Comparison of ENCODE assay signal across 9 mouse cellular contexts in genomic region chr1:91405406-91406169, GRCm38 (mm10). TPM values are rescaled to one million over a fixed set of nuclear protein-coding genes. Genes with fewer than 3 reads are reported as not detected.
DNase-seq lines count a peak whose midpoint lies in the region; ATAC-seq and TF ChIP-seq lines count a peak whose summit lies in the region.
"Had no signal": no experiment of that assay in that cellular context is flagged by ENCODE, and none has a peak within 500 bp of the region (broad histone marks: within the 10 kb centered on the region; RNA-seq: fewer than 3 reads in every experiment).

No protein-coding gene starts in this region.

- H3K9me3 ChIP-seq in forebrain, postnatal 0 days (ENCODE audit: low read length), result no peaks in the 10 kb centered on the region
- H3K9me3 ChIP-seq in forebrain, embryonic 11.5 days (ENCODE audit: control insufficient read depth, low read length), result no peaks in the 10 kb centered on the region

- no peaks in the 10 kb centered on the region for H3K36me3 ChIP-seq in forebrain, postnatal 0 days (ENCODE audit: insufficient read depth)
- no peaks in the 10 kb centered on the region for H3K36me3 ChIP-seq in forebrain, embryonic 11.5 days (ENCODE audit: control insufficient read depth, insufficient read depth, low read length)
- H3K36me3 ChIP-seq in spleen, adult 2 months (ENCODE audit: control insufficient read depth, insufficient read depth, low read length), result no peaks in the 10 kb centered on the region
- H3K36me3 ChIP-seq in small intestine, adult 2 months (ENCODE audit: control insufficient read depth, insufficient read depth, low read length), result no peaks in the 10 kb centered on the region

- peak overlapping the region; percentile 13; the same call in 1 of the 2 replicates for H3K4me2 ChIP-seq in forebrain, postnatal 0 days (ENCODE audit: low read depth)
- H3K4me2 ChIP-seq in forebrain, embryonic 11.5 days (ENCODE audit: low read depth, low read length, severe bottlenecking), result no peak overlapping the region

- no peak overlapping the region for H3K4me3 ChIP-seq in forebrain, postnatal 0 days (ENCODE audit: low read depth, low read length)
- H3K4me3 ChIP-seq in forebrain, embryonic 11.5 days (ENCODE audit: low read depth, low read length), result no peak overlapping the region
- H3K4me3 ChIP-seq in spleen, adult 2 months (ENCODE audit: extremely low read depth, insufficient read depth, insufficient read length), result peak overlapping the region; percentile 49
- H3K4me3 ChIP-seq in small intestine, adult 2 months (ENCODE audit: low read depth, low read length), result peak overlapping the region; percentile 37

- ATAC-seq in forebrain, postnatal 0 days, result 0 out of 2 replicates have a peak, but pooled peaks have one; percentile 16
- no peak for ATAC-seq in forebrain, embryonic 11.5 days (replicated peaks; ENCODE audit: low FRiP score)

- H3K27me3 ChIP-seq in forebrain, postnatal 0 days (ENCODE audit: insufficient read depth, low read length), result no peaks in the 10 kb centered on the region
- no peaks in the 10 kb centered on the region; the same call in 1 of the 2 replicates for H3K27me3 ChIP-seq in forebrain, embryonic 11.5 days (ENCODE audit: control insufficient read depth, insufficient read depth, low read length)
- no peaks in the 10 kb centered on the region for H3K27me3 ChIP-seq in spleen, adult 2 months (ENCODE audit: control insufficient read depth, insufficient read depth, low read length)
- no peaks in the 10 kb centered on the region for H3K27me3 ChIP-seq in small intestine, adult 2 months (ENCODE audit: control insufficient read depth, insufficient read depth, low read length)

- TF ChIP-seq POLR2A in spleen, adult 2 months (IDR thresholded peaks at IDR 0.05; ENCODE audit: low read depth, low read length), result no peak
- no peak for TF ChIP-seq POLR2A in small intestine, adult 2 months (IDR thresholded peaks at IDR 0.05; ENCODE audit: low read depth, low read length)

- DNase-seq in forebrain, postnatal 0 days, result no peak
- DNase-seq in forebrain, embryonic 11.5 days (ENCODE audit: low spot score), result no peak
- no peak for DNase-seq in spleen, adult 2 months (ENCODE audit: low read depth in 1 of 2, low spot score in 2 of 2)
- DNase-seq in spleen, postnatal 14 days (ENCODE audit: low spot score in 2 of 2), result no peak
- peak; percentile 68 for DNase-seq in gastrocnemius, postnatal 14 days
- DNase-seq in frontal cortex, adult 2 months (ENCODE audit: extremely low spot score in 1 of 2, low spot score in 1 of 2), result no peak
- DNase-seq in right cerebral cortex, postnatal 25 days, result no peak
- DNase-seq: liver had no signal

- H3K4me1 ChIP-seq in forebrain, postnatal 0 days (ENCODE audit: insufficient read depth), result no peaks in the 10 kb centered on the region
- no peaks in the 10 kb centered on the region for H3K4me1 ChIP-seq in forebrain, embryonic 11.5 days (replicated peaks; ENCODE audit: control insufficient read depth, insufficient read depth, low read length)
- H3K4me1 ChIP-seq in spleen, adult 2 months (ENCODE audit: control insufficient read depth, insufficient read depth, insufficient read length), result no peaks in the 10 kb centered on the region; the same call in 1 of the 2 replicates
- H3K4me1 ChIP-seq in small intestine, adult 2 months (ENCODE audit: control insufficient read depth, insufficient read depth, insufficient read length, low read length), result no peaks in the 10 kb centered on the region

- no peak for TF ChIP-seq CTCF in forebrain, postnatal 0 days (IDR thresholded peaks at IDR 0.05; ENCODE audit: low read depth)
- TF ChIP-seq CTCF in spleen, adult 2 months (IDR thresholded peaks at IDR 0.05; ENCODE audit: extremely low read depth, insufficient read depth, insufficient read length, insufficient replicate concordance), result no peak
- TF ChIP-seq CTCF in small intestine, adult 2 months (IDR thresholded peaks at IDR 0.05; ENCODE audit: extremely low read depth, insufficient read length, insufficient replicate concordance, low read depth, low read length), result no peak

- H3K9ac ChIP-seq in forebrain, postnatal 0 days, result no peak overlapping the region
- H3K9ac ChIP-seq in forebrain, embryonic 11.5 days (ENCODE audit: low read length), result no peak overlapping the region

- intact Hi-C loops in gastrocnemius, postnatal 14 days (cut with DNase I; ENCODE audit: low total_unique reads), result no loop called here

- WGBS in forebrain, postnatal 0 days, result 51% methylated on average over 23 of the region's 23 CpGs
- WGBS in forebrain, embryonic 11.5 days, result 62% methylated on average over 23 of the region's 23 CpGs
- WGBS in spleen, adult 2 months, result 55% methylated on average over 23 of the region's 23 CpGs
- WGBS in small intestine, adult 2 months, result 47% methylated on average over 23 of the region's 23 CpGs

- H3K27ac ChIP-seq in forebrain, postnatal 0 days (ENCODE audit: low read depth, low read length), result no peak overlapping the region
- H3K27ac ChIP-seq in forebrain, embryonic 11.5 days (ENCODE audit: low read depth, low read length), result no peak overlapping the region
- no peak overlapping the region for H3K27ac ChIP-seq in spleen, adult 2 months (ENCODE audit: insufficient read depth, low read length)
- H3K27ac ChIP-seq in small intestine, adult 2 months (ENCODE audit: insufficient read depth, low read depth, low read length), result no peak overlapping the region

RNA-seq across cellular contexts. Expression of gene Ilkap, which starts 7.0 kb away (rescaled TPM):
- total RNA-seq in forebrain, postnatal 0 days (2014; rRNA removed), result 104 and 108 TPM in 2 replicates
- polyA plus RNA-seq in forebrain, postnatal 0 days (2015; fragmentation: Nextera tagmentation; extraction: Ambion mirVana), result 129 TPM in 2 replicates
- 161 and 166 TPM in 2 replicates for polyA plus RNA-seq in forebrain, embryonic 11.5 days (2014; fragmentation: Nextera tagmentation; extraction: Ambion mirVana)
- 43.9 and 46.7 TPM in 2 replicates for polyA plus RNA-seq in spleen, adult 2 months (2012; rRNA removed)
- 10 to 100 TPM; 32.1 to 33.4 TPM for total RNA-seq in gastrocnemius, postnatal 14 days (2021)
- polyA plus RNA-seq in small intestine, adult 2 months (2012; rRNA removed), result 17.9 and 34.6 TPM in 2 replicates
- polyA plus RNA-seq in frontal cortex, adult 2 months (2012; rRNA removed), result 92.2 and 97.3 TPM in 2 replicates

RNA-seq across cellular contexts. Expression of gene Hes6, which starts 8.2 kb away (rescaled TPM):
- total RNA-seq in forebrain, postnatal 0 days (2014; rRNA removed), result 133 and 154 TPM in 2 replicates
- polyA plus RNA-seq in forebrain, postnatal 0 days (2015; fragmentation: Nextera tagmentation; extraction: Ambion mirVana), result 154 and 177 TPM in 2 replicates
- polyA plus RNA-seq in forebrain, embryonic 11.5 days (2014; fragmentation: Nextera tagmentation; extraction: Ambion mirVana), result 258 and 260 TPM in 2 replicates
- 59.9 and 87.9 TPM in 2 replicates for polyA plus RNA-seq in spleen, adult 2 months (2012; rRNA removed)
- 10 to 100 TPM; 13.6 to 15.2 TPM for total RNA-seq in gastrocnemius, postnatal 14 days (2021)
- polyA plus RNA-seq in small intestine, adult 2 months (2012; rRNA removed), result 78.8 and 113 TPM in 2 replicates
- 20.7 and 25.9 TPM in 2 replicates for polyA plus RNA-seq in frontal cortex, adult 2 months (2012; rRNA removed)

RNA-seq across cellular contexts. Expression of gene Erfe, which starts 39.4 kb away (rescaled TPM):
- 0.31 and 0.33 TPM in 2 replicates for total RNA-seq in forebrain, postnatal 0 days (2014; rRNA removed)
- polyA plus RNA-seq in forebrain, postnatal 0 days (2015; fragmentation: Nextera tagmentation; extraction: Ambion mirVana), result 0.09 and 0.21 TPM in 2 replicates
- polyA plus RNA-seq in forebrain, embryonic 11.5 days (2014; fragmentation: Nextera tagmentation; extraction: Ambion mirVana), result 0.91 and 2.0 TPM in 2 replicates
- polyA plus RNA-seq in spleen, adult 2 months (2012; rRNA removed), result 0.51 and 1.3 TPM in 2 replicates
- total RNA-seq in gastrocnemius, postnatal 14 days (2021), result 1 to 10 TPM; 2.0 to 2.6 TPM
- 3.7 and 7.3 TPM in 2 replicates for polyA plus RNA-seq in small intestine, adult 2 months (2012; rRNA removed)
- polyA plus RNA-seq in frontal cortex, adult 2 months (2012; rRNA removed), result 0.72 and 1.4 TPM in 2 replicates

RNA-seq across cellular contexts. Expression of gene Per2, which starts 53.5 kb away (rescaled TPM):
- total RNA-seq in forebrain, postnatal 0 days (2014; rRNA removed), result 6.3 and 9.0 TPM in 2 replicates
- polyA plus RNA-seq in forebrain, postnatal 0 days (2015; fragmentation: Nextera tagmentation; extraction: Ambion mirVana), result 2.3 and 4.3 TPM in 2 replicates
- 2.7 and 3.6 TPM in 2 replicates for polyA plus RNA-seq in forebrain, embryonic 11.5 days (2014; fragmentation: Nextera tagmentation; extraction: Ambion mirVana)
- 3.7 and 5.0 TPM in 2 replicates for polyA plus RNA-seq in spleen, adult 2 months (2012; rRNA removed)
- total RNA-seq in gastrocnemius, postnatal 14 days (2021), result 1 to 10 TPM; 2.9 to 9.2 TPM
- 4.1 and 5.2 TPM in 2 replicates for polyA plus RNA-seq in small intestine, adult 2 months (2012; rRNA removed)
- 18.6 and 19.4 TPM in 2 replicates for polyA plus RNA-seq in frontal cortex, adult 2 months (2012; rRNA removed)

RNA-seq across cellular contexts. Expression of gene Klhl30, which starts 54.8 kb away (rescaled TPM):
- total RNA-seq in forebrain, postnatal 0 days (2014; rRNA removed), result 0.08 and 0.24 TPM in 2 replicates
- polyA plus RNA-seq in forebrain, postnatal 0 days (2015; fragmentation: Nextera tagmentation; extraction: Ambion mirVana), result 0.10 and 0.12 TPM in 2 replicates
- polyA plus RNA-seq in forebrain, embryonic 11.5 days (2014; fragmentation: Nextera tagmentation; extraction: Ambion mirVana), result not detected in 2 replicates
- polyA plus RNA-seq in spleen, adult 2 months (2012; rRNA removed), result 0.75 and 0.84 TPM in 2 replicates
- total RNA-seq in gastrocnemius, postnatal 14 days (2021), result 10 to 100 TPM; 50.4 to 72.9 TPM
- polyA plus RNA-seq in small intestine, adult 2 months (2012; rRNA removed), result 1.2 and 1.5 TPM in 2 replicates
- 4.8 and 5.0 TPM in 2 replicates for polyA plus RNA-seq in frontal cortex, adult 2 months (2012; rRNA removed)

Comparison
In these comparisons a context has a peak if more than half of its experiments do, and no peak if none do; other contexts are left out.
1. H3K4me3 ChIP-seq: peak in spleen, adult 2 months (single experiment) and small intestine, adult 2 months (single experiment); none in forebrain, postnatal 0 days (single experiment) and forebrain, embryonic 11.5 days (single experiment).